Mouse (Mus musculus): ENCODE results near the gene Olfr12. TPM values are rescaled to one million over a fixed set of nuclear protein-coding genes. Genes with fewer than 3 reads are reported as not detected.

Gene Olfr12
- not detected in 2 replicates for polyA plus RNA-seq (2012; ENCODE audit: insufficient read depth, insufficient read length, missing spikeins)

- Histone ChIP-seq H3K4me3 (ENCODE audit: insufficient read depth, low read length) (no peak within 1 kb of the TSS), H3K27ac (ENCODE audit: insufficient read depth, low read depth, low read length) (no peak within 1 kb of the TSS), H3K4me1 (ENCODE audit: control insufficient read depth, insufficient read depth, low read length) (no peaks in the 10 kb centered on the region)
- no peak for TF ChIP-seq CTCF (IDR thresholded peaks at IDR 0.05; ENCODE audit: low read depth, low read length)
- no peak for TF ChIP-seq POLR2A (IDR thresholded peaks at IDR 0.05; ENCODE audit: borderline replicate concordance, low read depth, low read length)
These were observed at the start of gene Olfr12 for GRCm38 (mm10) chr1:92617488-92617887. Olfr12 (plus strand) TSS chr1:92617788.

- TF ChIP-seq POLR2A (IDR thresholded peaks at IDR 0.05; ENCODE audit: borderline replicate concordance, low read depth, low read length) = no peak
- TF ChIP-seq CTCF (IDR thresholded peaks at IDR 0.05; ENCODE audit: low read depth, low read length) = no peak
- no peak within 1 kb of the TSS for H3K27ac ChIP-seq (ENCODE audit: insufficient read depth, low read depth, low read length)
- H3K4me1 ChIP-seq (ENCODE audit: control insufficient read depth, insufficient read depth, low read length) = no peaks in the 10 kb centered on the region
- H3K4me3 ChIP-seq (ENCODE audit: insufficient read depth, low read length) = no peak within 1 kb of the TSS
These were observed 46.6 kb upstream of the Olfr12 start, which contains the start of gene Olfr1413 for GRCm38 (mm10) chr1:92571022-92571421. Olfr1413 (plus strand) TSS chr1:92571322.

GRCm38 (mm10) chr1:92585479-92585878 lies 32.1 kb upstream of the Olfr12 start, which contains the start of gene Olfr1412:
Olfr1412 (plus strand) TSS chr1:92585779.
- TF ChIP-seq CTCF (IDR thresholded peaks at IDR 0.05; ENCODE audit: low read depth, low read length) (no peak), POLR2A (IDR thresholded peaks at IDR 0.05; ENCODE audit: borderline replicate concordance, low read depth, low read length) (no peak)
- Histone ChIP-seq H3K4me3 (ENCODE audit: insufficient read depth, low read length) (no peak within 1 kb of the TSS), H3K4me1 (ENCODE audit: control insufficient read depth, insufficient read depth, low read length) (no peaks in the 10 kb centered on the region), H3K27ac (ENCODE audit: insufficient read depth, low read depth, low read length) (no peak within 1 kb of the TSS)

- H3K4me1 ChIP-seq (ENCODE audit: control insufficient read depth, insufficient read depth, low read length) = no peaks in the 10 kb centered on the region
- no peak within 1 kb of the TSS for H3K4me3 ChIP-seq (ENCODE audit: insufficient read depth, low read length)
- TF ChIP-seq POLR2A (IDR thresholded peaks at IDR 0.05; ENCODE audit: borderline replicate concordance, low read depth, low read length) (no peak), CTCF (IDR thresholded peaks at IDR 0.05; ENCODE audit: low read depth, low read length) (no peak)
- H3K27ac ChIP-seq (ENCODE audit: insufficient read depth, low read depth, low read length) = no peak within 1 kb of the TSS
These were observed 23.5 kb upstream of the Olfr12 start, which contains the start of gene Olfr1411 for GRCm38 (mm10) chr1:92594111-92594510. Olfr1411 (plus strand) TSS chr1:92594411.

DNA sequence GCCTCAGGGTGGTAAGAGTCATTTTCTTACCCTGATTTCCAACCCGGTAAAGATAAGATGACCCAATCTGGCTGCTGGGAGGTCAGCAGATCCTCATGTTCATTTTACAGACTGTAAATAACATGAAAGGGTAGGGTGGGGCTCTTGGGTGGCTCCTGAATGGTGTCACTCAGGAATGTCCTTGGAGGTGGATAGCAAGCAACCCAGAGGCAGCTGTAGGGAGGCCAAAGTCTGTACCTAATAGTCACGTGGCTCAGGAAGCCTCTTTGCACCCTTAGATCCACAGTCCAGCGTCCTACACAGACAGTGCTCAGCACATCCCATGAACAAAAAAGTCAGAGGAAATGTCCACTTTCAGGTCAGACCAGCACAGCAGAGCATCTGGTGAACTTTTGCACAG lies 21.6 kb upstream of the Olfr12 start:
- H3K27ac ChIP-seq (ENCODE audit: insufficient read depth, low read depth, low read length) = no peak overlapping the region

GRCm38 (mm10) chr1:92605482-92605881 lies 12.1 kb upstream of the Olfr12 start, which contains the start of gene Olfr1410:
Olfr1410 (plus strand) TSS chr1:92605782.
- Histone ChIP-seq H3K4me3 (ENCODE audit: insufficient read depth, low read length) (no peak within 1 kb of the TSS), H3K4me1 (ENCODE audit: control insufficient read depth, insufficient read depth, low read length) (no peaks in the 10 kb centered on the region), H3K27ac (ENCODE audit: insufficient read depth, low read depth, low read length) (no peak within 1 kb of the TSS)
- TF ChIP-seq CTCF (IDR thresholded peaks at IDR 0.05; ENCODE audit: low read depth, low read length) = no peak

More for the DNA sequence above, 21.6 kb upstream of the Olfr12 start:
- no peak for TF ChIP-seq CTCF (IDR thresholded peaks at IDR 0.05; ENCODE audit: low read depth, low read length)
- no peak for TF ChIP-seq POLR2A (IDR thresholded peaks at IDR 0.05; ENCODE audit: borderline replicate concordance, low read depth, low read length)
- no peaks in the 10 kb centered on the region for H3K4me1 ChIP-seq (ENCODE audit: control insufficient read depth, insufficient read depth, low read length)
- H3K4me3 ChIP-seq (ENCODE audit: insufficient read depth, low read length) = no peak overlapping the region

DNA sequence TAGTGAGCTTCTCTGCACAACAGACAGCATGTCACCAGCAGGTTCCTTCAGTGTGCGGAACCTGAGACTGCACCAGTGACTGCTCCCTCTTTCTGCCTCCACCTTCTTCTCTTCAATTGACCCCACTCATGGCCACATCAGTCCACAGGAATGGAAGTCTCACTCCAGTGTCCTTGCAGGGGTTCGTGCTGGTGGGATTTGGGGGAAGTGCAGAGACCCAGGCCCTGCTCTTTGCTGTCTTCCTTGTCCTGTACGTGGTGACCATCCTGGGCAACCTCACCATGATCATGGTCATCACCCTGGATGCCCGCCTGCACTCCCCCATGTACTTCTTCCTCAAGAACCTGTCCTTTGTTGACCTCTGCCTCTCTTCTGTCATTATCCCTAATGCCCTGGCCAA lies 9.9 kb upstream of the Olfr12 start:
- no peak for TF ChIP-seq POLR2A (IDR thresholded peaks at IDR 0.05; ENCODE audit: borderline replicate concordance, low read depth, low read length)
- no peak for TF ChIP-seq CTCF (IDR thresholded peaks at IDR 0.05; ENCODE audit: low read depth, low read length)
- H3K27ac ChIP-seq (ENCODE audit: insufficient read depth, low read depth, low read length) = no peak overlapping the region

DNA sequence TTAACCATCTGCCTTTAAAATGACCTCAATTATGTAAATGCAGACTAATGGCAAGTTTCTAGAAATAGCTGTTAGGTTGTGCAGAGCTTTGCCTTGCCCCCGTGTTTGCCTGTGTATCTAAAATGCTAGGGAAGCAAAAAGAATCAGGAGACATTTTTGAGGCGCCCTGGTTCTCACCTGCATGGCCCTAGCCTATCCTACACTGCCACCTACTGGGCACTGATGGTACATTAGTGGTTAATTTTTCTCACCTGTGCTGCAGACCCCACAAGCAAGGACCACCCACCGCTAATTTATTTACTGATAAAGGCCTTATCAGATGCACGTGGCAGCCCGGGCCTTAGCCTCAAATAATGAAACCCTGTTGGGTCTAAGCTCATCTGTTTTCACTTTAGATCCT lies 6.6 kb upstream of the Olfr12 start:
- Histone ChIP-seq H3K4me1 (ENCODE audit: control insufficient read depth, insufficient read depth, low read length) (no peaks in the 10 kb centered on the region), H3K4me3 (ENCODE audit: insufficient read depth, low read length) (no peak overlapping the region), H3K27ac (ENCODE audit: insufficient read depth, low read depth, low read length) (no peak overlapping the region)
- TF ChIP-seq POLR2A (IDR thresholded peaks at IDR 0.05; ENCODE audit: borderline replicate concordance, low read depth, low read length) = no peak
- TF ChIP-seq CTCF (IDR thresholded peaks at IDR 0.05; ENCODE audit: low read depth, low read length) = peak; percentile 96

More for the DNA sequence above, 9.9 kb upstream of the Olfr12 start:
- H3K4me1 ChIP-seq (ENCODE audit: control insufficient read depth, insufficient read depth, low read length) = no peaks in the 10 kb centered on the region
- H3K4me3 ChIP-seq (ENCODE audit: insufficient read depth, low read length) = no peak overlapping the region

DNA sequence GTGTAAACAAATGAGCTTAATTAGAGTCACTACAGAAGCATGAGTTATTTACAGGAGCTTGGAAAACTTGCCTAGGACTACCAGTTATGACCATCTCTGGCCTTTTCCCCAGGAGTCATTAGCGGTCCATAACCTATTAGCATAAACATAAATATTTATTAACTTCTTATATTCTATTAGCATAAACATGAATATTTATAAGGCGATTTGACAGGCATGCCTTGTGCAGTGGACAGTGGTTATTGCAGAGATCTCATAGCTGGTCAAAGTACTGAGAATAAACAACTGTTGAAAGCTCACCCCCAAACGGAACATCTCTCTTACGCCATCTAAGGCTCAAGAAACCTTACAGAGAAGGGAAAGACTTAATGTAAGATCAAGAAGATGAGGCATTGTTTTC lies 4.4 kb upstream of the Olfr12 start:
- Histone ChIP-seq H3K4me3 (ENCODE audit: insufficient read depth, low read length) (no peak overlapping the region), H3K4me1 (ENCODE audit: control insufficient read depth, insufficient read depth, low read length) (no peaks in the 10 kb centered on the region), H3K27ac (ENCODE audit: insufficient read depth, low read depth, low read length) (no peak overlapping the region)
- no peak for TF ChIP-seq CTCF (IDR thresholded peaks at IDR 0.05; ENCODE audit: low read depth, low read length)

- Histone ChIP-seq H3K4me1 (ENCODE audit: control insufficient read depth, insufficient read depth, low read length) (no peaks in the 10 kb centered on the region), H3K4me3 (ENCODE audit: insufficient read depth, low read length) (no peak overlapping the region), H3K27ac (ENCODE audit: insufficient read depth, low read depth, low read length) (no peak overlapping the region)
- TF ChIP-seq POLR2A (IDR thresholded peaks at IDR 0.05; ENCODE audit: borderline replicate concordance, low read depth, low read length) (no peak), CTCF (IDR thresholded peaks at IDR 0.05; ENCODE audit: low read depth, low read length) (no peak)
These were observed 3.1 kb upstream of the Olfr12 start for GRCm38 (mm10) chr1:92614516-92614915.

DNA sequence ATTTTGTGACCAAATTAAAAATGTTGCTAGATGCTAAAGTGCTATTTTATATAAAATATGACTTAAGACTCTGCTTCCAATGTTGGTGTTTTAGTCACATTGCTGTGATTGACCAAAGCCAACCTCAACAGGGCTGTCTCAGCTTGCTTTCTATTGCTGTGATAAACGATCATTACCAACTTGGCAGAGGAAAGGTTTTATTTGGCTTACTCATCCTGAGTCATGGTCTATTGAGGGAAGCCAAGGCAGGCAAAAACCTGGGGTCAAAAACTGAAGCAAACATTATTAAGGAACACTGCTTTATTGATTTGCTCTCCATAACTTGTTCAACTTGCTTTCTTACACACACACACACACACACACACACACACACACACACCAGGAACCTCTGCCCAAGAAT lies 1.5 kb upstream of the Olfr12 start:
- no peak for TF ChIP-seq CTCF (IDR thresholded peaks at IDR 0.05; ENCODE audit: low read depth, low read length)
- TF ChIP-seq POLR2A (IDR thresholded peaks at IDR 0.05; ENCODE audit: borderline replicate concordance, low read depth, low read length) = no peak
- Histone ChIP-seq H3K4me3 (ENCODE audit: insufficient read depth, low read length) (no peak overlapping the region), H3K27ac (ENCODE audit: insufficient read depth, low read depth, low read length) (no peak overlapping the region), H3K4me1 (ENCODE audit: control insufficient read depth, insufficient read depth, low read length) (no peaks in the 10 kb centered on the region)
